1 mouse cellular context compared by ENCODE assay signal in genomic region chr16:35025347-35025746, GRCm38 (mm10).
TF ChIP-seq lines count a peak whose summit lies in the region.

No protein-coding gene starts in this region.

TF ChIP-seq in CH12.LX, 34 proteins besides CTCF, POLR2A, EP300 and RAD21 (continued from another document):
- TF ChIP-seq TCF12 (IDR thresholded peaks at IDR 0.05; ENCODE audit: low read depth, low read length) (peak; percentile 67; the same call in 1 of the 2 replicates), GABPA (IDR thresholded peaks at IDR 0.05; ENCODE audit: insufficient replicate concordance, low read depth, low read length) (no peak), TBP (conservative IDR thresholded peaks at IDR 0.05; ENCODE audit: low read depth, low read length) (0 out of 2 replicates have a peak, but pooled peaks have one; percentile 64), MXI1 (IDR thresholded peaks at IDR 0.05; ENCODE audit: low read depth, low read length) (no peak), MAFK (IDR thresholded peaks at IDR 0.05; ENCODE audit: insufficient replicate concordance, low read length) (0 out of 2 replicates have a peak, but pooled peaks have one; percentile 15), CHD1 (IDR thresholded peaks at IDR 0.05; ENCODE audit: low read depth, low read length) (peak; percentile 93), HCFC1 (IDR thresholded peaks at IDR 0.05; ENCODE audit: low read depth, low read length) (0 out of 2 replicates have a peak, but pooled peaks have one; percentile 34), NRF1 (IDR thresholded peaks at IDR 0.05; ENCODE audit: low read depth, low read length) (0 out of 2 replicates have a peak, but pooled peaks have one; percentile 28), ETS1 (conservative IDR thresholded peaks at IDR 0.05; ENCODE audit: low read depth, low read length) (peak; percentile 38; the same call in 1 of the 2 replicates), IRF4 (IDR thresholded peaks at IDR 0.05; ENCODE audit: low read depth, low read length) (peak; percentile 47; the same call in 1 of the 2 replicates), BHLHE40 (IDR thresholded peaks at IDR 0.05; ENCODE audit: low read depth, low read length) (0 out of 2 replicates have a peak, but pooled peaks have one; percentile 15), SMC3 (IDR thresholded peaks at IDR 0.05; ENCODE audit: low read depth, low read length) (no peak), ELF1 (IDR thresholded peaks at IDR 0.05; ENCODE audit: low read depth, low read length) (peak; percentile 21; the same call in 1 of the 2 replicates), E2F4 (IDR thresholded peaks at IDR 0.05; ENCODE audit: insufficient replicate concordance, low read depth, low read length) (no peak)
